Mouse (Mus musculus): ENCODE results near the gene Rflnb. TPM values are rescaled to one million over a fixed set of nuclear protein-coding genes. Genes with fewer than 3 reads are reported as not detected.
A peak's percentile ranks its signal among the peaks of the same experiment; 100 is the strongest.

Rflnb gene
- polyA plus RNA-seq, 1 experiment from 2014 or later = 7.5 TPM

DNA sequence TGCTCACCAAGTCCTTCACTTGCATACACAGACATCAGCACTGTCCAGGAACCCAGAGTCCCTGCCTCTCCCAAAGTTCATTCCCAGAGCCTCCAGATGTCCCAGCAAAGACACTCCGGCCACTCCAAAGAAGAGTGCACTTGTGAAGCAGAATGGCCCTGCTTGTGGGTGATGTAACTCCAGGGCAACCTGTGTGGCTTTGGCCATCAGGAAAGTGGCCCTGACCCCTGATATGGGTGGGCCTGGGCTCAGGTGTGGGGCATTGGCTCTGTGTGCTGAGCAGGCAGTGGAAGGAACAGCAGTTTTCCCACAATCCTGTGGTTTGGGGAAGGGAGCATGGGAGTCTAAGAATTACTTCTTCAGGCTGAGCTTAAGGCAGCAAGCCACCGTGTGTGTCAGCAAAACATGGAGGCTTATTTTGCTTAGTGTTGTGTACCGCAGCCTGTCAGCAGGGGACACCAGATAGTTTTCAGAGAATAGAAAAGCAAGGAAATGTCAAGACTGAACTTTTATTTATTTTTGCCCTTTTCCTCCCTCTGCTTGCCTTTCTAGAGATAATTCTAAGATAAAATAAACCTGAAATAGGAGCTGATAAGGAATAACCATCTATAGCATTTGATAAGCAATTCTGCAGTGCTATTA, 26.2 kb downstream of the Rflnb start:
- 0 out of 2 replicates have a peak, but pooled peaks cover 3% of the 10 kb centered on the region for H3K27me3 ChIP-seq (replicated peaks; ENCODE audit: control insufficient read depth, insufficient read depth, low read length)
- no peak overlapping the region for H3K27ac ChIP-seq (ENCODE audit: low read length)
- no peaks in the 10 kb centered on the region for H3K36me3 ChIP-seq (ENCODE audit: control insufficient read depth, insufficient read depth)
- H3K4me2 ChIP-seq (ENCODE audit: low read length) = no peak overlapping the region
- no peak for ATAC-seq
- no peaks in the 10 kb centered on the region for H3K4me1 ChIP-seq (replicated peaks; ENCODE audit: control insufficient read depth, insufficient read depth, low read length)
- H3K9ac ChIP-seq (replicated peaks; ENCODE audit: low read depth, low read length) = no peak overlapping the region
- H3K4me3 ChIP-seq (replicated peaks; ENCODE audit: low read length) = no peak overlapping the region
- H3K9me3 ChIP-seq (ENCODE audit: control insufficient read depth, low read length) = no peaks in the 10 kb centered on the region
- 58% methylated on average over 3 of the region's 3 CpGs for WGBS

GRCm38 (mm10) chr11:76000701-76001100, 26.9 kb downstream of the Rflnb start:
- H3K27ac ChIP-seq (ENCODE audit: low read length) = no peak overlapping the region
- H3K9ac ChIP-seq (replicated peaks; ENCODE audit: low read depth, low read length) = no peak overlapping the region
- no peak for ATAC-seq
- H3K9me3 ChIP-seq (ENCODE audit: control insufficient read depth, low read length) = no peaks in the 10 kb centered on the region
- 78% methylated on average over 5 of the region's 5 CpGs for WGBS
- 0 out of 2 replicates have a peak, but pooled peaks cover 3% of the 10 kb centered on the region for H3K27me3 ChIP-seq (replicated peaks; ENCODE audit: control insufficient read depth, insufficient read depth, low read length)
- no peak overlapping the region for H3K4me3 ChIP-seq (replicated peaks; ENCODE audit: low read length)
- H3K36me3 ChIP-seq (ENCODE audit: control insufficient read depth, insufficient read depth) = no peaks in the 10 kb centered on the region
- H3K4me2 ChIP-seq (ENCODE audit: low read length) = no peak overlapping the region
- H3K4me1 ChIP-seq (replicated peaks; ENCODE audit: control insufficient read depth, insufficient read depth, low read length) = no peaks in the 10 kb centered on the region

GRCm38 (mm10) chr11:75999440-76000155, 28.0 kb downstream of the Rflnb start, which contains the start of gene 1700016K19Rik:
1700016K19Rik (plus strand) TSS chr11:75999912.
- peak within 1 kb of the TSS; percentile 82 for H3K4me2 ChIP-seq (ENCODE audit: low read length)
- peak within 1 kb of the TSS; percentile 47 for H3K9ac ChIP-seq (replicated peaks; ENCODE audit: low read depth, low read length)
- H3K9me3 ChIP-seq (ENCODE audit: control insufficient read depth, low read length) = no peaks in the 10 kb centered on the region
- no peaks in the 10 kb centered on the region for H3K4me1 ChIP-seq (replicated peaks; ENCODE audit: control insufficient read depth, insufficient read depth, low read length)
- peak within 1 kb of the TSS; percentile 54 for H3K4me3 ChIP-seq (replicated peaks; ENCODE audit: low read length)
- H3K36me3 ChIP-seq (ENCODE audit: control insufficient read depth, insufficient read depth) = no peaks in the 10 kb centered on the region
- 0 out of 2 replicates have a peak, but pooled peaks cover 3% of the 10 kb centered on the region for H3K27me3 ChIP-seq (replicated peaks; ENCODE audit: control insufficient read depth, insufficient read depth, low read length)
- H3K27ac ChIP-seq (ENCODE audit: low read length) = no peak within 1 kb of the TSS
- WGBS = 10% methylated on average over 36 of the region's 36 CpGs
- ATAC-seq = peak; percentile 84

DNA sequence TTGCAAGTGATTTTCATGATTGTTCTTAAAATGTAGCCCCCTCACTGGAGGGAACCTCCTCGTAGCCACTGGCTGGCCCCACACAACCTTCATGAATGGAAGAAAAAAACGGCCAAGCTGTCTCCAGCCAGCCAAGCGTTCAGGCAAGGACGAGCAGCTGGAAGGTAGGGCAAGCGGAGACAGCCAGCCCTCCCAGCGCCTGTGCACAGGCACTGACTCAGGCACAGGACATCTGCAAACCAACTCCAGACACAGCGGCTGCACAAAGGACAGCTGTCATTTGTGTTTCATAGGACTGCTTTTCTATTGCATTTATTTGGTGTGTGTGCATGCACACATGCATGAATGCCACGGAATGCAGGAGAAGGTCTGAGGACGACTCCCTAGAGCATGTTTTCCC, 33.2 kb downstream of the Rflnb start:
- H3K27me3 ChIP-seq (replicated peaks; ENCODE audit: control insufficient read depth, insufficient read depth, low read length) = no peaks in the 10 kb centered on the region
- no peaks in the 10 kb centered on the region for H3K36me3 ChIP-seq (ENCODE audit: control insufficient read depth, insufficient read depth)
- no peak overlapping the region for H3K27ac ChIP-seq (ENCODE audit: low read length)
- WGBS = 52% methylated on average over 9 of the region's 9 CpGs
- no peak overlapping the region for H3K4me3 ChIP-seq (replicated peaks; ENCODE audit: low read length)
- H3K9ac ChIP-seq (replicated peaks; ENCODE audit: low read depth, low read length) = no peak overlapping the region
- H3K4me2 ChIP-seq (ENCODE audit: low read length) = no peak overlapping the region
- no peak for ATAC-seq
- H3K9me3 ChIP-seq (ENCODE audit: control insufficient read depth, low read length) = no peaks in the 10 kb centered on the region
- no peaks in the 10 kb centered on the region for H3K4me1 ChIP-seq (replicated peaks; ENCODE audit: control insufficient read depth, insufficient read depth, low read length)

DNA sequence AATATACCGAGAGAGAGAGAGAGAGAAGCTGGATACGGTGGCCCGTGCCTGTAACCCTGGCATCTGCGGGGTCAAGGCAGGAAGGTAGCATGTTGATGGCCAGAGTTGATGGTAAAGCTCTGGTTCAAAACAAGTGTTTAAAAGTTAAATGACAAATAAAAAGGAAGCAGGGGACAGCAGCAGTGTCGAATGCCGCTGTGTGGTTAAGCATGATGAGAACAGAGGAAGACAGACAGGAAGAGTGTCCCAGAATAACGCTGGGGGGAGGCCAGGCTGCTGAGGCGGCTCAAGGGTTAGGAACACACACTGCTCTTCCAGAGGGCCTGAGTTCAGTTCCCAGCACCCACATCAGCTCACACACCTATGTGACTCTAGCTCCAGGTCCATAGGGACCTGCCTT, 35.1 kb downstream of the Rflnb start:
- H3K4me1 ChIP-seq (replicated peaks; ENCODE audit: control insufficient read depth, insufficient read depth, low read length) = no peaks in the 10 kb centered on the region
- H3K9ac ChIP-seq (replicated peaks; ENCODE audit: low read depth, low read length) = no peak overlapping the region
- no peaks in the 10 kb centered on the region for H3K9me3 ChIP-seq (ENCODE audit: control insufficient read depth, low read length)
- ATAC-seq = no peak
- WGBS = 85% methylated on average over 8 of the region's 8 CpGs
- no peaks in the 10 kb centered on the region for H3K27me3 ChIP-seq (replicated peaks; ENCODE audit: control insufficient read depth, insufficient read depth, low read length)
- no peak overlapping the region for H3K4me2 ChIP-seq (ENCODE audit: low read length)
- H3K27ac ChIP-seq (ENCODE audit: low read length) = no peak overlapping the region
- no peaks in the 10 kb centered on the region for H3K36me3 ChIP-seq (ENCODE audit: control insufficient read depth, insufficient read depth)
- no peak overlapping the region for H3K4me3 ChIP-seq (replicated peaks; ENCODE audit: low read length)

DNA sequence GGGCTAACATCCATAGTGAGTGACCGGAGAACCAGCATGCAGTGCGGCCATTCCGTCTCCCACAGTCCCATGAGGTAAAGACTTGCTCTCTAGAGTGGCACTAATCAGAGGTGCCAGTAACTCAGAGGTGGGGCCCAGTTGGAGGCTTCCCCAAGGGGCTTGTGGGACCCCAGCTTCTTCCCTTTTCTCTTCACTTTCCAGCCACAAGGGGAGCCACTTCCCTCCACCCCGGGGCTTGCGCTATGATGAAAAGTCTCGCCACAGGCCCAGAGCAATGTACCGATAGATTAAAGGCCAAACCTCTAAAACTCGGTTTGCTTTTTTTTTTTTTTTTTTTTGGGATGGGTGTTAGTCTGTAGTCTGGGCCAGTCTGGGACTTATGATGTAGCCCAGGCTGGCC, 35.7 kb downstream of the Rflnb start:
- WGBS = 90% methylated on average over 8 of the region's 8 CpGs
- H3K27ac ChIP-seq (ENCODE audit: low read length) = no peak overlapping the region
- ATAC-seq = no peak
- H3K4me3 ChIP-seq (replicated peaks; ENCODE audit: low read length) = no peak overlapping the region
- H3K4me2 ChIP-seq (ENCODE audit: low read length) = no peak overlapping the region
- no peaks in the 10 kb centered on the region for H3K36me3 ChIP-seq (ENCODE audit: control insufficient read depth, insufficient read depth)
- H3K9ac ChIP-seq (replicated peaks; ENCODE audit: low read depth, low read length) = no peak overlapping the region
- H3K9me3 ChIP-seq (ENCODE audit: control insufficient read depth, low read length) = no peaks in the 10 kb centered on the region
- H3K4me1 ChIP-seq (replicated peaks; ENCODE audit: control insufficient read depth, insufficient read depth, low read length) = no peaks in the 10 kb centered on the region
- H3K27me3 ChIP-seq (replicated peaks; ENCODE audit: control insufficient read depth, insufficient read depth, low read length) = no peaks in the 10 kb centered on the region

- Histone ChIP-seq H3K4me3 (replicated peaks; ENCODE audit: low read length) (no peak overlapping the region), H3K9ac (replicated peaks; ENCODE audit: low read depth, low read length) (no peak overlapping the region), H3K4me1 (replicated peaks; ENCODE audit: control insufficient read depth, insufficient read depth, low read length) (no peaks in the 10 kb centered on the region), H3K27ac (ENCODE audit: low read length) (no peak overlapping the region), H3K27me3 (replicated peaks; ENCODE audit: control insufficient read depth, insufficient read depth, low read length) (no peaks in the 10 kb centered on the region), H3K36me3 (ENCODE audit: control insufficient read depth, insufficient read depth) (no peaks in the 10 kb centered on the region), H3K9me3 (ENCODE audit: control insufficient read depth, low read length) (no peaks in the 10 kb centered on the region), H3K4me2 (ENCODE audit: low read length) (no peak overlapping the region)
- no peak for ATAC-seq
- WGBS = 79% methylated on average over 15 of the region's 15 CpGs
Observed at GRCm38 (mm10) chr11:75990965-75991835, 36.4 kb downstream of the Rflnb start.

DNA sequence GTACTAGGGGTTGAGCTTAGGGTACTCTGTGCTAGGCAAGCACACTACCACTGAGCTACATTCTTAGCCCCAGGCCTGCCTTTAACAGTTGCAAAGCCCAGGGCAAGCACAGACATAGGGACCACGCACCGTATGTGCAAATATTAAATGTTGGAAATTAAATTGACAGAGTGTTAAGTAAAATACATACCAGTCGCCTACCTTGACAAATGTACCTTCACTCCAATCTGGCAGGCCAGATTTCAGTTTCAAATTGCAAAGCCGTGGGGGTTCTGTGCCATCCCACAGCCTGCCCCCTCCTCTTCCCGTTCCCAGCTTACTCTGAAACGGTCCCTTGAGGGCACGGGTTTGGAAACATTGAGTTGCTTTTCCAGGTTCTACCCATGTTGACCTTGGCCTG, 41.6 kb downstream of the Rflnb start:
- 74% methylated on average over 7 of the region's 7 CpGs for WGBS
- H3K9me3 ChIP-seq (ENCODE audit: control insufficient read depth, low read length) = no peaks in the 10 kb centered on the region
- no peaks in the 10 kb centered on the region for H3K27me3 ChIP-seq (replicated peaks; ENCODE audit: control insufficient read depth, insufficient read depth, low read length)
- no peaks in the 10 kb centered on the region for H3K36me3 ChIP-seq (ENCODE audit: control insufficient read depth, insufficient read depth)
- H3K4me3 ChIP-seq (replicated peaks; ENCODE audit: low read length) = no peak overlapping the region
- ATAC-seq = no peak
- no peak overlapping the region for H3K27ac ChIP-seq (ENCODE audit: low read length)
- H3K9ac ChIP-seq (replicated peaks; ENCODE audit: low read depth, low read length) = no peak overlapping the region
- no peaks in the 10 kb centered on the region for H3K4me1 ChIP-seq (replicated peaks; ENCODE audit: control insufficient read depth, insufficient read depth, low read length)
- H3K4me2 ChIP-seq (ENCODE audit: low read length) = no peak overlapping the region

- Histone ChIP-seq H3K4me3 (replicated peaks; ENCODE audit: low read length) (no peak overlapping the region), H3K9ac (replicated peaks; ENCODE audit: low read depth, low read length) (no peak overlapping the region), H3K27me3 (replicated peaks; ENCODE audit: control insufficient read depth, insufficient read depth, low read length) (no peaks in the 10 kb centered on the region), H3K36me3 (ENCODE audit: control insufficient read depth, insufficient read depth) (no peaks in the 10 kb centered on the region), H3K27ac (ENCODE audit: low read length) (no peak overlapping the region), H3K4me1 (replicated peaks; ENCODE audit: control insufficient read depth, insufficient read depth, low read length) (no peaks in the 10 kb centered on the region), H3K9me3 (ENCODE audit: control insufficient read depth, low read length) (no peaks in the 10 kb centered on the region), H3K4me2 (ENCODE audit: low read length) (no peak overlapping the region)
- ATAC-seq = no peak
- WGBS = 59% methylated on average over 1 of the region's 1 CpGs
Observed at GRCm38 (mm10) chr11:75984581-75984980, 43.0 kb downstream of the Rflnb start.
